Mouse (Mus musculus): ENCODE results near the gene Cer1.

Gene Cer1

GRCm38 (mm10) chr4:82884636-82885534 lies at the start of gene Cer1:
Gene Cer1, minus strand, starts transcription at chr4:82885148.
- DNase-seq = peak; percentile 55

GRCm38 (mm10) chr4:82934308-82934707 lies 49.4 kb upstream of the Cer1 start:
- peak; percentile 37 for DNase-seq

- peak; percentile 85 for DNase-seq
These were observed 48.8 kb upstream of the Cer1 start for GRCm38 (mm10) chr4:82933698-82934210.

GRCm38 (mm10) chr4:82930079-82930478 lies 45.1 kb upstream of the Cer1 start:
- no peak for DNase-seq

GRCm38 (mm10) chr4:82921962-82922361 lies 37.0 kb upstream of the Cer1 start:
- no peak for DNase-seq

- no peak for DNase-seq
These were observed 33.7 kb upstream of the Cer1 start for GRCm38 (mm10) chr4:82918625-82919024.

- DNase-seq = no peak
These were observed 31.7 kb upstream of the Cer1 start for GRCm38 (mm10) chr4:82916678-82917050.

GRCm38 (mm10) chr4:82916003-82916677 lies 31.2 kb upstream of the Cer1 start:
- no peak for DNase-seq

GRCm38 (mm10) chr4:82915576-82915975 lies 30.6 kb upstream of the Cer1 start:
- no peak for DNase-seq

GRCm38 (mm10) chr4:82914601-82915143 lies 29.7 kb upstream of the Cer1 start:
- DNase-seq = no peak

GRCm38 (mm10) chr4:82895227-82895626 lies 10.3 kb upstream of the Cer1 start:
- no peak for DNase-seq

GRCm38 (mm10) chr4:82892247-82892646 lies 7.3 kb upstream of the Cer1 start:
- DNase-seq = no peak

- DNase-seq = no peak
These were observed 6.6 kb upstream of the Cer1 start for GRCm38 (mm10) chr4:82891566-82891965.

- DNase-seq = no peak
These were observed 6.1 kb upstream of the Cer1 start for GRCm38 (mm10) chr4:82891049-82891448.

- DNase-seq = no peak
These were observed 5.6 kb upstream of the Cer1 start for GRCm38 (mm10) chr4:82890585-82890984.

- DNase-seq = no peak
These were observed 1.2 kb upstream of the Cer1 start for GRCm38 (mm10) chr4:82886148-82886547.

GRCm38 (mm10) chr4:82885535-82885913 lies 576 bp upstream of the Cer1 start:
- DNase-seq = no peak

- DNase-seq = no peak
These were observed 2.4 kb downstream of the Cer1 start for GRCm38 (mm10) chr4:82882500-82882899.

- DNase-seq = no peak
These were observed 3.6 kb downstream of the Cer1 start for GRCm38 (mm10) chr4:82881366-82881765.

GRCm38 (mm10) chr4:82880243-82880642 lies 4.7 kb downstream of the Cer1 start:
- DNase-seq = no peak

GRCm38 (mm10) chr4:82879152-82879551 lies 5.8 kb downstream of the Cer1 start:
- no peak for DNase-seq

- DNase-seq = no peak
These were observed 8.3 kb downstream of the Cer1 start for GRCm38 (mm10) chr4:82876656-82877055.

- DNase-seq = no peak
These were observed 9.4 kb downstream of the Cer1 start for GRCm38 (mm10) chr4:82875532-82875931.

GRCm38 (mm10) chr4:82874791-82875190 lies 10.2 kb downstream of the Cer1 start:
- DNase-seq = no peak

Measured in cerebellum, adult 8-10 months (tissue).